9 mouse cellular contexts compared by ENCODE assay signal in the genomic region with DNA sequence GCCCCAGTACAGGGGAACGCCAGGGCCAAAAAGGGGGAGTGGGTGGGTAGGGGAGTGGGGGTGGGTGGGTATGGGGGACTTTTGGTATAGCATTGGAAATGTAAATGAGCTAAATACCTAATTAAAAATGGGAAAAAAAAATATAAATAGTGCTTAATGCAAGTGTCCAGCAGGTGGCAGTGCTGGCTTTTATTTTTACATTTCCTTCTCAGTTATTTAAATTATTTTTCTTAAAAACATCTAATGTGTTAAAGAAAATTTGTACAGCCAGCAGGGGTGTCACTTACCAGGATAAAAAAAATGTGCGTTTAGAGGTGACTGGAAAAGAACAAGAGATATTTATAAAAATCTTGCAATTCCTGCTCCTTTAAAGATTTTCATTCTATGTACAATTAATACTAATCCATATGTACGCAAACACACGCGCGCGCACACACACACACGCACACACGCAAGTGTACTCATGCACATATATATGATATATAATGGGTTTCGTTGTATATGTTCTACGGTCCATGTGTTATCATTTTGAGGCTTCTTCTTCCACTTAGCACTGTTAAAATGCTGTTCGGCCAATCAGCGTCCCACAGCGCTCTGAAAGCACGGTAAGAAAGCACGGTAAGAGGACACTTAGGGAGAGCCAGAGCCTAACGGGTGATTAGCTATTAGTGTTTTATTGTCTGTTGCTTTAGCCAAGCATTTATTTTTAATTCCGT.
A peak's percentile ranks its signal among the peaks of the same experiment; 100 is the strongest.
DNase-seq lines count a peak whose midpoint lies in the region; ATAC-seq and TF ChIP-seq lines count a peak whose summit lies in the region.
"Had no signal": no experiment of that assay in that cellular context is flagged by ENCODE, and none has a peak within 500 bp of the region (broad histone marks: within the 10 kb centered on the region; RNA-seq: fewer than 3 reads in every experiment).

No protein-coding gene starts in this region.

- ATAC-seq in embryonic facial prominence, embryonic 11.5 days (replicated peaks; ENCODE audit: insufficient number of reproducible peaks, low FRiP score, low TSS enrichment, low read depth): no peak

- no peaks in the 10 kb centered on the region for H3K9me3 ChIP-seq in embryonic facial prominence, embryonic 11.5 days (replicated peaks; ENCODE audit: control insufficient read depth, low read length)
- H3K9me3 ChIP-seq in embryonic facial prominence, embryonic 10.5 days: no peaks in the 10 kb centered on the region
- H3K9me3 ChIP-seq: embryonic facial prominence, embryonic 15.5 days had no signal

- WGBS in embryonic facial prominence, embryonic 11.5 days: 72% methylated on average over 17 of the region's 18 CpGs
- WGBS in embryonic facial prominence, embryonic 10.5 days: 71% methylated on average over 18 of the region's 18 CpGs
- WGBS in liver, adult 2 months: 56% methylated on average over 18 of the region's 18 CpGs

- peak; percentile 57 for TF ChIP-seq CTCF in liver, adult 2 months (IDR thresholded peaks at IDR 0.05; ENCODE audit: low read depth, low read length)

- H3K9ac ChIP-seq in embryonic facial prominence, embryonic 11.5 days (replicated peaks; ENCODE audit: low read length): no peak overlapping the region
- H3K9ac ChIP-seq in liver, adult 2 months (ENCODE audit: low read depth, low read length): no peak overlapping the region
- H3K9ac ChIP-seq: embryonic facial prominence, embryonic 15.5 days had no signal

- H3K36me3 ChIP-seq in embryonic facial prominence, embryonic 11.5 days (replicated peaks; ENCODE audit: control insufficient read depth, insufficient read depth, low read depth, low read length): no peaks in the 10 kb centered on the region
- H3K36me3 ChIP-seq in embryonic facial prominence, embryonic 10.5 days (replicated peaks): no peaks in the 10 kb centered on the region
- no peaks in the 10 kb centered on the region for H3K36me3 ChIP-seq in liver, adult 2 months (ENCODE audit: control insufficient read depth, insufficient read depth, low read length)
- H3K36me3 ChIP-seq: embryonic facial prominence, embryonic 15.5 days had no signal

- H3K4me3 ChIP-seq in embryonic facial prominence, embryonic 11.5 days (ENCODE audit: low read depth, low read length): no peak overlapping the region
- H3K4me3 ChIP-seq in embryonic facial prominence, embryonic 10.5 days: no peak overlapping the region
- H3K4me3 ChIP-seq in liver, adult 2 months (ENCODE audit: insufficient read depth, low read depth, low read length): no peak overlapping the region
- H3K4me3 ChIP-seq: embryonic facial prominence, embryonic 15.5 days had no signal

- no peak overlapping the region for H3K27ac ChIP-seq in embryonic facial prominence, embryonic 11.5 days (replicated peaks; ENCODE audit: low read depth, low read length)
- H3K27ac ChIP-seq in embryonic facial prominence, embryonic 10.5 days (replicated peaks): no peak overlapping the region
- H3K27ac ChIP-seq in liver, adult 2 months (replicated peaks; ENCODE audit: insufficient read depth, low read depth, low read length): no peak overlapping the region
- H3K27ac ChIP-seq: embryonic facial prominence, embryonic 15.5 days had no signal

- H3K27me3 ChIP-seq in embryonic facial prominence, embryonic 11.5 days (ENCODE audit: control insufficient read depth, insufficient read depth, low read length): no peaks in the 10 kb centered on the region
- no peaks in the 10 kb centered on the region for H3K27me3 ChIP-seq in embryonic facial prominence, embryonic 10.5 days (replicated peaks; ENCODE audit: low read depth, poor library complexity, severe bottlenecking)
- H3K27me3 ChIP-seq in liver, adult 2 months (ENCODE audit: control insufficient read depth, insufficient read depth, low read length): no peaks in the 10 kb centered on the region
- H3K27me3 ChIP-seq: embryonic facial prominence, embryonic 15.5 days had no signal

- no peaks in the 10 kb centered on the region for H3K4me1 ChIP-seq in embryonic facial prominence, embryonic 11.5 days (ENCODE audit: control insufficient read depth, insufficient read depth, low read length)
- no peaks in the 10 kb centered on the region for H3K4me1 ChIP-seq in embryonic facial prominence, embryonic 10.5 days
- no peaks in the 10 kb centered on the region for H3K4me1 ChIP-seq in liver, adult 2 months (ENCODE audit: control insufficient read depth, insufficient read depth, low read length)
- H3K4me1 ChIP-seq: embryonic facial prominence, embryonic 15.5 days had no signal

- no peaks in the 10 kb centered on the region for H3K79me2 ChIP-seq in liver, adult 2 months (ENCODE audit: control insufficient read depth, insufficient read depth, low read length)

- DNase-seq in embryonic facial prominence, embryonic 11.5 days (ENCODE audit: low spot score): peak; percentile 33
- DNase-seq in embryonic facial prominence, embryonic 10.5 days (ENCODE audit: low spot score): no peak
- peak; percentile 16 for DNase-seq in liver, adult 2 months (ENCODE audit: extremely low read depth, low read depth, low spot score)
- DNase-seq in liver (no peak), adipocyte (ENCODE audit: low spot score) (peak; percentile 45)
- DNase-seq in lung, postnatal 36 days: peak; percentile 20
- DNase-seq in frontal cortex, postnatal 36 days (ENCODE audit: low spot score in 2 of 2): no peak
- DNase-seq in B cell, adult 2 months: no peak

- TF ChIP-seq POLR2A in liver, adult 2 months (IDR thresholded peaks at IDR 0.05; ENCODE audit: extremely low read depth, insufficient read depth, low read length): no peak

- no peak overlapping the region for H3K4me2 ChIP-seq in embryonic facial prominence, embryonic 11.5 days (ENCODE audit: low read depth, low read length)
- H3K4me2 ChIP-seq: embryonic facial prominence, embryonic 15.5 days had no signal

Comparison
In these comparisons a context has a peak if more than half of its experiments do, and no peak if none do; other contexts are left out.
1. DNase-seq: peak in embryonic facial prominence, embryonic 11.5 days (single experiment), liver, adult 2 months (single experiment), adipocyte (single experiment) and lung, postnatal 36 days (single experiment); none in embryonic facial prominence, embryonic 10.5 days (single experiment), liver (single experiment), frontal cortex, postnatal 36 days (0 of 2) and B cell, adult 2 months (0 of 2).